Mouse (Mus musculus) intestine, embryonic 16.5 days (tissue): ENCODE measurements around the gene Tjp3. TPM values are rescaled to one million over a fixed set of nuclear protein-coding genes. Genes with fewer than 3 reads are reported as not detected.

Experiments
- ATAC-seq: fragments of 200-750 bp; cut with Nextera tagmentation; 2 replicates; pipeline ENCODE4 v1.8.0; 2017; ENCODE audit warnings: moderate TSS enrichment, moderate library complexity
- H3K27ac ChIP-seq: fragments of 300-500 bp; sonication (generic); 2 replicates; pipeline ENCODE4 v1.5.1; 2014; ENCODE audit warnings: mild to moderate bottlenecking, low read length
- H3K27me3 ChIP-seq: fragments of 300-500 bp; sonication (generic); replicated peaks from 2 replicates; pipeline ENCODE4 v1.6.1; 2014; ENCODE audit warnings: low read length, control low read depth, mixed read lengths; ENCODE audit not compliant: control insufficient read depth, insufficient read depth
- H3K36me3 ChIP-seq: fragments of 300-500 bp; sonication (generic); 2 replicates; pipeline ENCODE4 v1.6.1; 2014; ENCODE audit warnings: low read length, control low read depth; ENCODE audit not compliant: control insufficient read depth, insufficient read depth
- H3K4me1 ChIP-seq: fragments of 300-500 bp; sonication (generic); 2 replicates; pipeline ENCODE4 v1.6.1; 2014; ENCODE audit warnings: low read length, control low read depth, mixed read lengths; ENCODE audit not compliant: control insufficient read depth, insufficient read depth
- H3K4me2 ChIP-seq: fragments of 300-500 bp; sonication (generic); 2 replicates; pipeline ENCODE4 v1.6.1; 2014; ENCODE audit warnings: low read depth, low read length, control low read depth
- H3K4me3 ChIP-seq: fragments of 300-500 bp; sonication (generic); 2 replicates; pipeline ENCODE4 v1.5.1; 2014; ENCODE audit warnings: mild to moderate bottlenecking, low read length
- H3K9ac ChIP-seq: fragments of 300-500 bp; sonication (generic); 2 replicates; pipeline ENCODE4 v1.6.1; 2014; ENCODE audit warnings: low read depth, low read length
- H3K9me3 ChIP-seq: fragments of 300-500 bp; sonication (generic); 2 replicates; pipeline ENCODE4 v1.6.1; 2016; ENCODE audit warnings: low read length, control low read depth; ENCODE audit not compliant: control insufficient read depth
- WGBS: fragments of 180-500 bp; shearing (Covaris S2); extraction: QIAGEN DNeasy Blood & Tissue Kit; methylation state at CpG from one replicate; pipeline ENCODE4 v1.1.7; 2014; 5-methylcytosine and 5-hydroxymethylcytosine counted together
- polyA plus RNA-seq: library from polyadenylated mRNA; unstranded; fragments of >200 nt; fragmentation: Nextera tagmentation; extraction: Ambion mirVana; gene quantifications from 2 replicates; pipeline ENCODE4 v1.2.1, GENCODE M21; 2015

Tjp3 gene
- polyA plus RNA-seq, 1 experiment from 2014 or later, result 53.2 TPM

DNA sequence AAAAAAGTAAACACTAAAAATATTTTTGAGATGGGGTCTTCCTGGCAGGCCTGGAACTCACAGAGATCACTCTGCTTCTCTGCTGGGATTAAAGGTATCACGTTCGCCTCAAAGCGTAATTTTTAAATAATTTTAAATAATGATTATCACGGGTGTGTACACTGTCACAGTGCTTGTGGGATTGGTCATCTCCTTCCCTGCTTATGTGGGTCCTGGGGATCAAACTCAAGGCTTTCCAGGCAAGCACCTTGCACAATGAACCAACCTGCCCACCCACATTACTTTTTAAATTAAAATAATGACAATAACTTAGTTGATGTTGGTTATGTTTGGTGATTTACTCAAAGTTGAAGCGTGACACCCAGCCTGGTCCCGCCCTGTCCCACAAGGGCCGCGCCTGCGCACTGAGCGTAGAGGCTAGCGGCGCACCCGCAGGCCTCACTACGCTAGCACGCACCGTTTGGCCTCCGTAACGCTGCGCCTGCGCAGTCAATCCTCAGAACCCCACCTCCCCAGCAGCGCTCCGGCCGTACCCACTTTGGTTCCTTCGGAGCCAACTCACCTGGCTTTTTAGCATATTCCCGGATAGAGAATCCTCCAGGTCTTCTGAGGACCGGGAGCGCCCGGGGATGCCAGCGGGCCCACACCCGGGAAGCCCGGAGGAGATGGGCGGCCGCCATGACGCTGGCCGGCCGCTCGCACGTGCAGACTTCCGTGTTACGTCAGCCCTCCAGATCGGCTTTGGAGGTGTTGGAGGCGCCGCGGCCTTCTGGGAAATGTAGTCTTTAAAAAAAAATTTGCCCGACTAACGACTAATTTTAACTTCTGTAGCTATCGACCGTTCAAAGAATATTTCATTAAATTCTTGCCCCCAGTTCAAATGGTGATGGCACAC is 24.9 kb downstream of the Tjp3 start, which contains the start of the genes Mrpl54 and Apba3:
Mrpl54 (minus strand) TSS at position 724 of the 895 bp plus-strand sequence.
Apba3 (plus strand) TSS at position 750 of the 895 bp plus-strand sequence.
- H3K36me3 ChIP-seq, result peaks cover 23% of the 10 kb centered on the region
- under 1% methylated on average over 48 of the region's 48 CpGs for WGBS
- peak within 1 kb of the TSS; percentile 76 for H3K27ac ChIP-seq
- H3K9me3 ChIP-seq, result no peaks in the 10 kb centered on the region
- H3K4me2 ChIP-seq, result peak within 1 kb of the TSS; percentile 84
- peak within 1 kb of the TSS; percentile 90 for H3K9ac ChIP-seq
- no peaks in the 10 kb centered on the region for H3K27me3 ChIP-seq
- ATAC-seq, result peak; percentile 94
- H3K4me3 ChIP-seq, result peak within 1 kb of the TSS; percentile 79
- peaks cover 18% of the 10 kb centered on the region for H3K4me1 ChIP-seq

GRCm38 (mm10) chr10:81265540-81265939 is 25.8 kb downstream of the Tjp3 start:
- H3K9ac ChIP-seq, result peak overlapping the region; percentile 82

DNA sequence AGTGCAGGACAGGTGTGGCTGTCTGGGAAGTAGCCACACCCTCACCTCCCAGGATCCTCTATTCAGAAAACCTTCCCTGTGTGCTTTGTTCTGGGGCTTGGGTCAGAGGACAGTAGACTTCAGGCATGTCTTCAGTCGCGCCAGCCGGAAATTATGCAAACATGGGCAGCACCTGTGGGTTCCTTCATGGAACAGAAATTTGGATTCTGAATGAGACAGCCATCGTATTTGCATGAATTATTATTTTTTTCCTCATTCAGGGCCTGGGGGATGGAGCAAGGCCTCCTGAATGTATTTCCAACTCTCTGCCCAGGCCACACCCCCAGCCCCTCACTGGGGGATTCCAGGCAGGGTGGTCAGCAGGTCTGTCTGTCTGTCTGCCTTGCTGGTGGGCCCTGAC is 30.4 kb downstream of the Tjp3 start:
- H3K36me3 ChIP-seq, result peaks cover 15% of the 10 kb centered on the region; the same call in 1 of the 2 replicates
- 90% methylated on average over 4 of the region's 4 CpGs for WGBS

More at GRCm38 (mm10) chr10:81265540-81265939, 25.8 kb downstream of the Tjp3 start:
- Histone ChIP-seq H3K9me3 (peaks cover 5% of the 10 kb centered on the region; the same call in 1 of the 2 replicates), H3K27me3 (no peaks in the 10 kb centered on the region), H3K36me3 (peaks cover 15% of the 10 kb centered on the region; the same call in 1 of the 2 replicates), H3K4me3 (peak overlapping the region; percentile 68), H3K27ac (no peak overlapping the region), H3K4me1 (peaks cover 18% of the 10 kb centered on the region), H3K4me2 (peak overlapping the region; percentile 65)
- WGBS, result 94% methylated on average over 8 of the region's 8 CpGs
- ATAC-seq, result no peak

GRCm38 (mm10) chr10:81259225-81259884 is 32.0 kb downstream of the Tjp3 start:
- Histone ChIP-seq H3K27me3 (peaks cover 32% of the 10 kb centered on the region), H3K9ac (no peak overlapping the region), H3K4me3 (no peak overlapping the region), H3K4me1 (peaks cover 8% of the 10 kb centered on the region), H3K27ac (no peak overlapping the region), H3K36me3 (peaks cover 7% of the 10 kb centered on the region; the same call in 1 of the 2 replicates), H3K4me2 (no peak overlapping the region), H3K9me3 (peaks cover 10% of the 10 kb centered on the region; the same call in 1 of the 2 replicates)
- 42% methylated on average over 21 of the region's 21 CpGs for WGBS
- no peak for ATAC-seq

More for the DNA sequence above, 30.4 kb downstream of the Tjp3 start:
- Histone ChIP-seq H3K4me1 (peaks cover 15% of the 10 kb centered on the region), H3K4me2 (no peak overlapping the region), H3K9me3 (peaks cover 10% of the 10 kb centered on the region; the same call in 1 of the 2 replicates), H3K27me3 (peaks cover 26% of the 10 kb centered on the region; the same call in 1 of the 2 replicates), H3K27ac (no peak overlapping the region), H3K9ac (no peak overlapping the region), H3K4me3 (no peak overlapping the region)
- no peak for ATAC-seq

DNA sequence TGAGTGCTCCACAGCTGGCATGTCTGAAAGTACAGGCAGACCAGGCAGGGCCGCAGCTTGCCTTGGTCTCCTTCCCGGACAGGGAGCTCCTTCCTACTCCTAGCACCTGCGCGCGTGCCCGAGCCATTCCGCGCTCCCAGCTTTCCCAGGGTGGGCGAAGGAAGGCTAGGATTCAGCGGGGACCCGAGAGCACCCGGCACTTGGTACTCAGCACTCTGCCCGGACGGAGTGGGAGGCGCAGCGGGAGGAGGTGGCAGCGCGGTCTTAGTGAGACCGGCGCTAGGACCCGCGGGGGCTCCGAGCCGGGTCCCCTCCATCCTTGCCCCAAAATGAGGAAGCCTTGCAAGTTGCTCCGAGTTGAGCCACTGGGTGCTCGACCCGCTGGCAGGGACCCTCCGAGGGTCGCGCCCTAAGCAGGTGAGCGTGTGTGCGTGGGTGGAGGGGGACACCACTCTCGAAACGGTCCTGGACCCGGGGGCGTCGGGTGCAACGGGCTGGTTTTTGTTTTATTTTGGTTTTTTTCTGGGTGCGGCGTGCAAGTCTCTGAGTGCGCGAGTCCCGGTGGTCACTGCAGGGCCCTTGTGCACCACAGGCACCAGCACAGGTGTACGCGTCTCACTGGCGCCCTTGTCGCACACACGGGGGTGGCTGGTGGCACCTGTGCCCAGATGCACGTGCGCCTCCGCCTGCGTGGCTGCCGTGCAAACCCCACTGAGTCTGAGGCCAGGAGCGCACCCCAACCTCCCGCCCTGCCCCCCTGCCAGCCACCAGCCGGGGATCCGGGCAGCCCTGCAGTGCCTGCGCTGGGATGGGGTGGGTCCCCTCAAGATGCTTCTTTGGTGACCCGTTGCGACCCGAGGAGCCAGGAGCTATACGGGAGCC is 34.0 kb downstream of the Tjp3 start:
- Histone ChIP-seq H3K4me1 (peaks cover 10% of the 10 kb centered on the region), H3K9me3 (peaks cover 10% of the 10 kb centered on the region; the same call in 1 of the 2 replicates), H3K4me3 (peak overlapping the region; percentile 51), H3K27me3 (peaks cover 50% of the 10 kb centered on the region), H3K36me3 (no peaks in the 10 kb centered on the region), H3K27ac (no peak overlapping the region), H3K9ac (peak overlapping the region; percentile 57), H3K4me2 (peak overlapping the region; percentile 89)
- WGBS, result 1% methylated on average over 62 of the region's 62 CpGs
- ATAC-seq, result 0 out of 2 replicates have a peak, but pooled peaks have one; percentile 22

GRCm38 (mm10) chr10:81254886-81255285 is 36.5 kb downstream of the Tjp3 start:
- no peak overlapping the region for H3K4me2 ChIP-seq
- H3K27ac ChIP-seq, result no peak overlapping the region
- H3K27me3 ChIP-seq, result peaks cover 60% of the 10 kb centered on the region
- H3K9me3 ChIP-seq, result no peaks in the 10 kb centered on the region
- H3K9ac ChIP-seq, result no peak overlapping the region
- H3K4me3 ChIP-seq, result no peak overlapping the region
- WGBS, result 44% methylated on average over 1 of the region's 1 CpGs
- H3K36me3 ChIP-seq, result no peaks in the 10 kb centered on the region
- peaks cover 10% of the 10 kb centered on the region for H3K4me1 ChIP-seq
- ATAC-seq, result no peak

DNA sequence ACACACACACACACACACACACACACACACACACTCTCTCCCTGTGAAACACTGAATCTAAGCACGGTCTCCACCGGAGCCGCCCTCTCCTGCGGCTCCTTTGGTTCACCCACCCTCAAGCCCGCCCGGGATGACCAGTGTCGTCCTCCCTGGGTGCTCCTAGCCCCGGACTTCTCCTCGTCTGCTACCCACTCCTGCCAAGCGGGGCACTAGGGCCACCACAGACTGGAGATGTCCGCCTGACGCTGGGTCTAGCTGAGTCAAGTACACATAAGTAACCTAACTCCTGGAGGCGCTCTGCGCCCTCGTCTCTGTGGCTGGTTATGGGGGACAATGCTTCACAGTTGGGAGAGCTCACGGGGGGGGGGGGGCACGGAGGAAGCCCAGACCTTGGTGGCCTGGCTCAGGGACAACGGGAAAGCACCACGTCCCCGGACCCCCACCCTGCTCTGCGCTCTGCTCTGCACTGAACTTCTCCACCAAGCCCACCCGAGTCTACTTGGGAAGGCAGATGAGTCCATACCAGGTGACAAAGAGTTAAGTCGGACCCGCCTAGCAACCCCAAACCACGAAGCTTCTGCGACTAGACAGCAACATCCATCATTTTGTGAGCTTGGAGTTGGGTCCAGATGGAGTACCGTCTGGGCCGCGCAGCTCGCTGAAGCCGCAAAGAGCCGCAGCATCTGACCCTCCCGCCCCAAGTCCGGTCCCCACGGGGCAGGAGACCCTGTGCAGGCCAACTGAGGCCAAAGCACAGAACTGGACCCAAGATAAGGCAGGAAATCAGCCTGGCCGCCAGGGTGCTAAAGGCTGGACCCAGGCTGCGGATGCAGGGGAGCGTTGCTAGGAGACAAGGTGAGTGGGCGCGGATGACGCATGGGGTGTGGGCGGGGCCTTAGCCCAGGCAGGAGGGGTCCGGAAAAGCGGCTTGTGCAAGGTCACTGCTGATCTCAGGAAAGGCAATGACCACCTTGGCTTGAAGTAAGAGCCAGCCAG is 38.7 kb downstream of the Tjp3 start, which contains the start of gene Matk:
Matk (plus strand) TSS at position 512 of the 996 bp plus-strand sequence.
- Histone ChIP-seq H3K27me3 (peaks cover 42% of the 10 kb centered on the region), H3K9me3 (no peaks in the 10 kb centered on the region), H3K4me3 (no peak within 1 kb of the TSS), H3K9ac (peak within 1 kb of the TSS; percentile 4; the same call in 1 of the 2 replicates), H3K4me1 (peaks cover 8% of the 10 kb centered on the region), H3K36me3 (no peaks in the 10 kb centered on the region), H3K27ac (no peak within 1 kb of the TSS), H3K4me2 (0 out of 2 replicates have a peak within 1 kb of the TSS, but pooled peaks have one; percentile 4)
- 11% methylated on average over 44 of the region's 44 CpGs for WGBS
- 0 out of 2 replicates have a peak, but pooled peaks have one; percentile 5 for ATAC-seq

GRCm38 (mm10) chr10:81249442-81249841 is 41.9 kb downstream of the Tjp3 start:
- 85% methylated on average over 8 of the region's 8 CpGs for WGBS
- ATAC-seq, result no peak
- Histone ChIP-seq H3K9me3 (no peaks in the 10 kb centered on the region), H3K27ac (no peak overlapping the region), H3K27me3 (peaks cover 29% of the 10 kb centered on the region), H3K9ac (no peak overlapping the region), H3K4me3 (no peak overlapping the region), H3K4me1 (0 out of 2 replicates have a peak, but pooled peaks cover 3% of the 10 kb centered on the region), H3K36me3 (no peaks in the 10 kb centered on the region), H3K4me2 (no peak overlapping the region)
